Mouse (Mus musculus) sigmoid colon, adult 10 weeks (tissue): ENCODE measurements around the gene Lmna. TPM values are rescaled to one million over a fixed set of nuclear protein-coding genes. Genes with fewer than 3 reads are reported as not detected.

Experiments
- polyA plus RNA-seq: library from polyadenylated mRNA; stranded (reverse); fragments of 350-450 nt; fragmentation: Illumina TruSeq; extraction: RNeasy Lipid Tissue Mini Kit (QIAGEN cat#74804); gene quantifications from one replicate; pipeline ENCODE4 v1.2.3, GENCODE M21; 2014; ENCODE audit warnings: low read depth, low replicate concordance

The Lmna gene
- polyA plus RNA-seq, result 24.9 TPM

DNA sequence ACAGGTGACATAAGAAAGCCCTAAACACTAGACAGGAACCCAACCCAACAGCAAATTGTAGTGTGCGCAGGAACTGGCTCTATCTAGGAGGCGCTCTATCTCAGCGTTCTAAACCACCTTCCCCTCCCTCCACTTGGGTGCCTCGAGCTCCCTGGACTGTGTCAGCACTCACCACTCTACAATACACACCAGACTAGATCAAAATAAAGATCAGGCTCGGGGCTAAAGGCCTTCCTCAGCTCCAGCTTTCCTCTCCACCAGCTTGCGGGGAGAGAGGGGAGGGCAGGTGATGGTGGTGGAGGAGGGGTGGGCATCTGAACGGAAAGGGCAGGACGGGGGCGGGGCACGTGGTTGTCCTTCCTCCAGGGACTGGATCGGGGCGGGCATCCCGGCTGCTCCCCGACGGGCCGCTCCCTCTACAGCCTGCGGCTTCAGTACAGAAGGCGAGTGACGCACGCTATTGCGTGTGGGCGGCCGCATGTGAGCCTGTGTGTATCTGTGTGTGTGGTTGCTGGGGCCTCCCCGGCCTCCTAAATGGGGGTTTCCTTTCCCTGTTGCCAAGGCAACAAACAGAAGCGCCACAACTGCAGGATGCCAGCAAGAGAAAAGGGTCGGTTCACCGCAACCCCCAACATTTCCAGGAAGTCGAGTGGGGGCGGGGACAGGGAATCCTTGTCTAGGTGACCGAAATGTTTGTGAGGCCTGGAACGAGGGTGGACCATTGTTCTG is at the start of gene Lmna:
TSS of gene Lmna (minus strand) at position 265 of the 729 bp plus-strand sequence.

DNA sequence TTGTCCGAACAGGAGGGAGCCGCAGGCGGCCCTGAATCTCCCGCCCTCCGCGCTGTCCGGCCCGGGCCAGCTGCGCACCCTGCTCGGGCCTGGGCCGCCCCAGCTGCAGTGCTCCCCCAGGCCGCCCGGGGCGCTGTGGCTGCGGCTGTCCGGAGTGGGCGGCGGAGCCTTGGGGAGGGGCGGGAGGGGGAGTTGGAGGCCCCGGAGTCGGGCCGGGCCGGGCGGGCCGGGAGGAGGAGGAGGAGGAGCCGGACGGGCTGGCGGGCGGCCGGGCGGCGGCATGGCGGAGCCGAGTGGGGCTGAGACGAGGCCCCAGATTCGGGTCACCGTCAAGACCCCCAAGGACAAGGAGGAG is 43.7 kb upstream of the Lmna start, which contains the start of gene Ubqln4:
TSS of gene Ubqln4 (plus strand) at position 234 of the 355 bp plus-strand sequence.

DNA sequence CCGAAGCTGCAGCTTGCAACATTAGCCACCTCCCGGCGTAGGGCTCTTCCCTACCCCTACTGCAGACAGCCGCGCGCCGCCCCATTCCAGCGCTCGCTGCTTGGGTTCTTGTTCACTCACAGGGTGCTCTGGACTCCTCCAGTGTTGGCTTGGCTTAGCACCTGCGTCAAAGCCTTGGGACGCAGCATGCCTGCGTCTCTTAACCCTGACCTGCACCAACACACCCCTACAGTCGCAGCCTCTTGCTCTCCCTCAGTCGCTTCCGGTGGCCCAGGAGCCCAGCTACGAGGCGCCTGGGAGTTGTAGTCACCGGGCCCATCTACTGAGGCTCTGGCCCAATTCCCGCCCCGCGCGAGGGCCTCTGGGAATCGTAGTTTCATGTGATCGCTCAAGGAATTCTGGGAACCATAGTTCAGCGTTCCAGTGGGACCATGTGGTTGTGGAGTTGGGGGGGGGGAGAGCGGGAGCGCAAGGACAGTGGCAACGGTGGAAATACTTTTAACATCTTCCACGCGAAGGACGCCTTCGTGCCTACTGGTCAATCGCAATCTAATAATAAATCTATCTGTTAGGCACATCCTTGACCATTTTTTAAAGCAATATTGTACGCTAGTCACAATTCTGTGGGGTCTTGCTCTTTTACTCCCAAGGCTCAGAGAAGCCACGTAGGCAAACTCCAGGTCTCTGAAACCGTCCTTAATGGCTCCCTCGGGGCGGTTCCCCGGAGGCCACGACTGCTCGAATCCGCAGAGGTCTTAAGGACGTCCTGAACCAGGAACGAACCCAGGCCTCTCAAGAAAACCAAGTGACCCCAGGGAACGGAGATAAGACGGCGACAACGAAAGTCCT is 43.1 kb upstream of the Lmna start, which contains the start of gene Lamtor2:
TSS of gene Lamtor2 (minus strand) at position 399 of the 849 bp plus-strand sequence.

DNA sequence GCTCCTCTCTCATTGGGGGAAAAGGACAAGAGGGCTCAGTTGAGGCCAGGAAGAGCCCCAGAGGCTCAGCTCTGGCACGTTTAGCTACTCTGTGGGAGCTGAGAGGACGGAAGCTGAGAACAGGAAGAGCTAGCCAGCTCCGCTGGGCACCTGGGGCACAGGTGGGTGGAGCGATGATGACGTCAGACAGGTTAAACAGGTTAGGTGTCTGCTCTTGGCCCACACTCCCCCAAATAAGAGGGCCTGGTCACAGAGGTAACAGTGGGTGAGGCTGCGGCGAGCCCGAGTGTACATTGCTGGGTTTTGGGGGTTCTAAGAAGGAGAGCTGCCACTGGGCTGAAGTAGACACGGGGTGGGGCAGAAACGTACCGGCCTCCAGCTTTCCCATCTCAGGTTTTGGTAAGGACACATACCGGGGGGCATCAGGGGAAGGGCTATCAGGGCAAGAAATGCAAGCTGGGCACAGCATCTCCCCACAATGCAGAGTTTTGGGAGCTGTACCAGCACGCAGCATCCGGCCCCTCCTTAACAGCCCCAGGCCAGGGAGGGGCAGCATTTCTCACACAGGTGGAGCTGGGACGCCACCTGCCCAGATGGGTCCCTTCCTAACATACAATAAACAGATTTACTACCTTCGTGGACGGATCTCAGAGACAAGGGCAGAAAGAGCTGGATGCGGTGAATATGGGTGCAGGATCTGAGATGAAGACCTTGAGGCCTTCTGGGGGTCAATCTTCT is 38.6 kb upstream of the Lmna start, which contains the start of gene Rab25:
TSS of gene Rab25 (minus strand) at position 121 of the 738 bp plus-strand sequence.

DNA sequence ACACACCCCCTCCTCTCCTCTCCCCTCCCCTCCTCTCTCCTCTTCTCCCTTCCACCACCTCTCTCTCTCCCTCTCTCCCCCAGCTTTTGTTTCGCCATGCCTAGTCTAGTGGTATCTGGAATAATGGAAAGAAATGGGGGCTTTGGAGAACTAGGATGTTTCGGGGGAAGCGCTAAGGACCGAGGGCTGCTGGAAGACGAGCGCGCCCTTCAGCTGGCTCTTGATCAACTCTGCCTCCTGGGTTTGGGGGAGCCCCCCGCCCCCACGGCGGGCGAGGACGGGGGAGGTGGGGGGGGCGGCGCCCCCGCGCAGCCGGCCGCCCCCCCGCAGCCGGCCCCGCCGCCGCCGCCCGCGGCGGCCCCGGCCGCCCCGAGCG is 22.5 kb upstream of the Lmna start, which contains the start of gene Mex3a:
TSS of gene Mex3a (plus strand) at position 97 of the 376 bp plus-strand sequence.

GRCm38 (mm10) chr3:88460983-88461696 is 48.6 kb downstream of the Lmna start, which contains the start of gene Sema4a:
Gene Sema4a, minus strand, starts transcription at chr3:88461182.

Other genes starting within 250 kb of the Lmna start
- gene Gm38392, start 222.7 kb downstream of the Lmna start, polyA plus RNA-seq, result not detected
- 3.9 TPM for gene Tsacc, start 213.0 kb downstream of the Lmna start, polyA plus RNA-seq
- gene Cct3, start 212.8 kb downstream of the Lmna start, polyA plus RNA-seq, result 72.4 TPM
- gene Glmp, start 184.9 kb downstream of the Lmna start, polyA plus RNA-seq, result 3.2 TPM
- 2.1 TPM for gene Tmem79, start 173.8 kb downstream of the Lmna start, polyA plus RNA-seq
- 28.6 TPM for gene Smg5, start 173.7 kb downstream of the Lmna start, polyA plus RNA-seq
- gene Paqr6, start 145.4 kb downstream of the Lmna start, polyA plus RNA-seq, result 0.85 TPM
- gene Bglap3, start 137.2 kb downstream of the Lmna start, polyA plus RNA-seq, result 4.0 TPM
- not detected for gene Bglap2, start 131.3 kb downstream of the Lmna start, polyA plus RNA-seq
- gene Bglap, start 125.5 kb downstream of the Lmna start, polyA plus RNA-seq, result not detected
- 3.8 TPM for gene Pmf1, start 99.6 kb downstream of the Lmna start, polyA plus RNA-seq
- gene Slc25a44, start 84.8 kb downstream of the Lmna start, polyA plus RNA-seq, result 9.8 TPM
- 128 TPM for gene Sema4a, start 48.8 kb downstream of the Lmna start, polyA plus RNA-seq
- gene Mex3a, start 22.4 kb upstream of the Lmna start, polyA plus RNA-seq, result 1.3 TPM
- gene Rab25, start 38.3 kb upstream of the Lmna start, polyA plus RNA-seq, result 16.6 TPM
- 6.8 TPM for gene Lamtor2, start 43.1 kb upstream of the Lmna start, polyA plus RNA-seq
- 18.9 TPM for gene Ubqln4, start 43.8 kb upstream of the Lmna start, polyA plus RNA-seq
- gene Ssr2, start 65.9 kb upstream of the Lmna start, polyA plus RNA-seq, result 23.4 TPM
- 22.3 TPM for gene Arhgef2, start 96.0 kb upstream of the Lmna start, polyA plus RNA-seq
- not detected for gene Rxfp4, start 143.2 kb upstream of the Lmna start, polyA plus RNA-seq
- 144 TPM for gene Khdc4, start 175.8 kb upstream of the Lmna start, polyA plus RNA-seq
- 20.7 TPM for gene Rit1, start 206.9 kb upstream of the Lmna start, polyA plus RNA-seq